Mouse (Mus musculus) lung, embryonic 16.5 days (tissue): ENCODE data around the gene Stk35. TPM values are rescaled to one million over a fixed set of nuclear protein-coding genes. Genes with fewer than 3 reads are reported as not detected.

Source experiments
- ATAC-seq: fragments of 200-750 bp; cut with Nextera tagmentation; 2 replicates; pipeline ENCODE4 v1.8.0; 2017; ENCODE audit warnings: low read depth, mild to moderate bottlenecking, moderate library complexity
- H3K27ac ChIP-seq: fragments of 300-500 bp; sonication (generic); 2 replicates; pipeline ENCODE4 v1.5.1; 2014; ENCODE audit warnings: mild to moderate bottlenecking, control low read depth, low read length
- H3K27me3 ChIP-seq: fragments of 300-500 bp; sonication (generic); 2 replicates; pipeline ENCODE4 v1.6.1; 2014; ENCODE audit warnings: low read depth, low read length, mixed read lengths; ENCODE audit not compliant: control insufficient read depth, insufficient read depth
- H3K36me3 ChIP-seq: fragments of 300-500 bp; sonication (generic); 2 replicates; pipeline ENCODE4 v1.6.1; 2014; ENCODE audit warnings: low read length; ENCODE audit not compliant: control insufficient read depth, insufficient read depth
- H3K4me1 ChIP-seq: fragments of 300-500 bp; sonication (generic); replicated peaks from 2 replicates; pipeline ENCODE4 v1.6.1; 2014; ENCODE audit warnings: low read length, mixed read lengths; ENCODE audit not compliant: control insufficient read depth, insufficient read depth
- H3K4me2 ChIP-seq: fragments of 300-500 bp; sonication (generic); 2 replicates; pipeline ENCODE4 v1.6.1; 2014; ENCODE audit warnings: low read depth, low read length, control low read depth
- H3K4me3 ChIP-seq: fragments of 300-500 bp; sonication (generic); 2 replicates; pipeline ENCODE4 v1.5.1; 2014; ENCODE audit warnings: mild to moderate bottlenecking, low read length, control low read depth
- H3K9ac ChIP-seq: fragments of 300-500 bp; sonication (generic); 2 replicates; pipeline ENCODE4 v1.6.1; 2014; ENCODE audit warnings: low read length, control low read depth
- H3K9me3 ChIP-seq: fragments of 300-500 bp; sonication (generic); 2 replicates; pipeline ENCODE4 v1.6.1; 2016; ENCODE audit warnings: low read length; ENCODE audit not compliant: control insufficient read depth
- WGBS: fragments of 180-500 bp; shearing (Covaris S2); extraction: QIAGEN DNeasy Blood & Tissue Kit; methylation state at CpG from one replicate; pipeline ENCODE4 v1.1.7; 2014; 5-methylcytosine and 5-hydroxymethylcytosine counted together
- polyA plus RNA-seq: library from polyadenylated mRNA; unstranded; fragments of >200 nt; fragmentation: Nextera tagmentation; extraction: Ambion mirVana; gene quantifications from 2 replicates; pipeline ENCODE4 v1.2.1, GENCODE M21; 2015

The Stk35 gene
- polyA plus RNA-seq, 1 experiment from 2014 or later: 8.0 TPM

- Histone ChIP-seq H3K9ac (no peak overlapping the region), H3K4me2 (no peak overlapping the region), H3K27ac (no peak overlapping the region), H3K36me3 (no peaks in the 10 kb centered on the region), H3K9me3 (no peaks in the 10 kb centered on the region), H3K27me3 (no peaks in the 10 kb centered on the region), H3K4me3 (no peak overlapping the region), H3K4me1 (no peaks in the 10 kb centered on the region)
- WGBS: 64% methylated on average over 4 of the region's 4 CpGs
- no peak for ATAC-seq
Measured at GRCm38 (mm10) chr2:129851512-129851911, 51.2 kb downstream of the Stk35 start.

GRCm38 (mm10) chr2:129863256-129863655 lies 62.9 kb downstream of the Stk35 start:
- H3K4me3 ChIP-seq: no peak overlapping the region
- no peaks in the 10 kb centered on the region for H3K9me3 ChIP-seq
- no peaks in the 10 kb centered on the region for H3K36me3 ChIP-seq
- no peak overlapping the region for H3K27ac ChIP-seq
- WGBS: 80% methylated on average over 5 of the region's 5 CpGs
- no peak overlapping the region for H3K9ac ChIP-seq
- H3K27me3 ChIP-seq: no peaks in the 10 kb centered on the region
- H3K4me2 ChIP-seq: no peak overlapping the region
- ATAC-seq: no peak
- H3K4me1 ChIP-seq: no peaks in the 10 kb centered on the region

- Histone ChIP-seq H3K27ac (no peak overlapping the region), H3K27me3 (no peaks in the 10 kb centered on the region), H3K4me2 (no peak overlapping the region), H3K4me3 (no peak overlapping the region), H3K36me3 (no peaks in the 10 kb centered on the region), H3K9me3 (no peaks in the 10 kb centered on the region), H3K4me1 (no peaks in the 10 kb centered on the region), H3K9ac (no peak overlapping the region)
- WGBS: 93% methylated on average over 3 of the region's 3 CpGs
- no peak for ATAC-seq
Measured at GRCm38 (mm10) chr2:129864958-129865357, 64.6 kb downstream of the Stk35 start.

- no peak for ATAC-seq
- no peak overlapping the region for H3K4me3 ChIP-seq
Measured at GRCm38 (mm10) chr2:129869151-129869550, 68.8 kb downstream of the Stk35 start.

GRCm38 (mm10) chr2:129871246-129871645 lies 70.9 kb downstream of the Stk35 start:
- Histone ChIP-seq H3K4me2 (no peak overlapping the region), H3K27ac (no peak overlapping the region), H3K9me3 (no peaks in the 10 kb centered on the region), H3K4me1 (no peaks in the 10 kb centered on the region), H3K27me3 (no peaks in the 10 kb centered on the region), H3K4me3 (no peak overlapping the region), H3K36me3 (no peaks in the 10 kb centered on the region), H3K9ac (no peak overlapping the region)
- WGBS: 78% methylated on average over 5 of the region's 5 CpGs
- ATAC-seq: no peak

More at GRCm38 (mm10) chr2:129869151-129869550, 68.8 kb downstream of the Stk35 start:
- WGBS: 82% methylated on average over 5 of the region's 5 CpGs
- no peaks in the 10 kb centered on the region for H3K36me3 ChIP-seq
- H3K27ac ChIP-seq: no peak overlapping the region
- no peak overlapping the region for H3K9ac ChIP-seq
- no peaks in the 10 kb centered on the region for H3K4me1 ChIP-seq
- no peak overlapping the region for H3K4me2 ChIP-seq
- no peaks in the 10 kb centered on the region for H3K27me3 ChIP-seq
- H3K9me3 ChIP-seq: no peaks in the 10 kb centered on the region

GRCm38 (mm10) chr2:129872071-129872470 lies 71.8 kb downstream of the Stk35 start:
- Histone ChIP-seq H3K27ac (no peak overlapping the region), H3K4me3 (no peak overlapping the region), H3K36me3 (no peaks in the 10 kb centered on the region), H3K9ac (no peak overlapping the region), H3K9me3 (no peaks in the 10 kb centered on the region), H3K4me1 (no peaks in the 10 kb centered on the region), H3K27me3 (no peaks in the 10 kb centered on the region), H3K4me2 (no peak overlapping the region)
- ATAC-seq: no peak
- 73% methylated on average over 7 of the region's 7 CpGs for WGBS

- no peaks in the 10 kb centered on the region for H3K27me3 ChIP-seq
- no peaks in the 10 kb centered on the region for H3K9me3 ChIP-seq
- peak; percentile 23; the same call in 1 of the 2 replicates for ATAC-seq
- no peak overlapping the region for H3K4me2 ChIP-seq
- 3% methylated on average over 5 of the region's 5 CpGs for WGBS
- H3K9ac ChIP-seq: no peak overlapping the region
- H3K36me3 ChIP-seq: no peaks in the 10 kb centered on the region
- no peak overlapping the region for H3K27ac ChIP-seq
- H3K4me3 ChIP-seq: no peak overlapping the region
- H3K4me1 ChIP-seq: no peaks in the 10 kb centered on the region
Measured at GRCm38 (mm10) chr2:129873489-129873888, 73.2 kb downstream of the Stk35 start.

- no peak overlapping the region for H3K4me3 ChIP-seq
- no peaks in the 10 kb centered on the region for H3K27me3 ChIP-seq
- no peak overlapping the region for H3K4me2 ChIP-seq
- no peak for ATAC-seq
- H3K9ac ChIP-seq: no peak overlapping the region
- no peaks in the 10 kb centered on the region for H3K36me3 ChIP-seq
- no peak overlapping the region for H3K27ac ChIP-seq
- WGBS: 58% methylated on average over 9 of the region's 9 CpGs
- H3K9me3 ChIP-seq: no peaks in the 10 kb centered on the region
- no peaks in the 10 kb centered on the region for H3K4me1 ChIP-seq
Measured at GRCm38 (mm10) chr2:129874084-129874483, 73.8 kb downstream of the Stk35 start.

- no peak overlapping the region for H3K4me2 ChIP-seq
Measured at GRCm38 (mm10) chr2:129874509-129875095, 74.3 kb downstream of the Stk35 start.

GRCm38 (mm10) chr2:129876935-129877334 lies 76.6 kb downstream of the Stk35 start:
- no peaks in the 10 kb centered on the region for H3K27me3 ChIP-seq

More at GRCm38 (mm10) chr2:129874509-129875095, 74.3 kb downstream of the Stk35 start:
- no peaks in the 10 kb centered on the region for H3K9me3 ChIP-seq
- H3K9ac ChIP-seq: no peak overlapping the region
- no peak overlapping the region for H3K4me3 ChIP-seq
- no peak overlapping the region for H3K27ac ChIP-seq
- no peaks in the 10 kb centered on the region for H3K4me1 ChIP-seq
- 65% methylated on average over 10 of the region's 10 CpGs for WGBS
- no peaks in the 10 kb centered on the region for H3K36me3 ChIP-seq
- no peaks in the 10 kb centered on the region for H3K27me3 ChIP-seq
- ATAC-seq: no peak

More at GRCm38 (mm10) chr2:129876935-129877334, 76.6 kb downstream of the Stk35 start:
- H3K9me3 ChIP-seq: no peaks in the 10 kb centered on the region
- no peak overlapping the region for H3K27ac ChIP-seq
- no peak for ATAC-seq
- H3K4me2 ChIP-seq: no peak overlapping the region
- no peaks in the 10 kb centered on the region for H3K4me1 ChIP-seq
- no peaks in the 10 kb centered on the region for H3K36me3 ChIP-seq
- no peak overlapping the region for H3K9ac ChIP-seq
- no peak overlapping the region for H3K4me3 ChIP-seq
